Mouse (Mus musculus) layer of hippocampus, adult 11-12 months (tissue): ENCODE data around the gene Gm43552.
"Not testable (repeated sequence)": the region's sequence is repeated elsewhere in the genome, so short reads cannot be mapped to it uniquely, and the experiment has no call there.

Source experiments
- DNase-seq: peaks from one replicate; pipeline ENCODE4 v3.0.0; 2022; ENCODE audit warnings: low spot score

The Gm43552 gene

GRCm38 (mm10) chr5:65492716-65493531 is at the start of gene Gm43552:
Gene Gm43552 (minus strand): TSS chr5:65492833.
- peak; percentile 97 for DNase-seq

- DNase-seq = no peak
These were observed 49.3 kb upstream of the Gm43552 start for GRCm38 (mm10) chr5:65541889-65542288.

GRCm38 (mm10) chr5:65539786-65540185 is 47.2 kb upstream of the Gm43552 start:
- no peak for DNase-seq

GRCm38 (mm10) chr5:65538829-65539228 is 46.2 kb upstream of the Gm43552 start:
- DNase-seq = no peak

GRCm38 (mm10) chr5:65538121-65538520 is 45.5 kb upstream of the Gm43552 start:
- no peak for DNase-seq

GRCm38 (mm10) chr5:65537420-65538071 is 44.9 kb upstream of the Gm43552 start:
- peak; percentile 17 for DNase-seq

- peak; percentile 94 for DNase-seq
These were observed 44.3 kb upstream of the Gm43552 start, which contains the start of the genes Smim14 and Ube2k for GRCm38 (mm10) chr5:65536751-65537419. Gene Smim14 (minus strand): TSS chr5:65537184. Gene Ube2k (plus strand): TSS chr5:65537233.

- DNase-seq = not testable (repeated sequence)
These were observed 43.4 kb upstream of the Gm43552 start for GRCm38 (mm10) chr5:65536068-65536465.

- DNase-seq = peak; percentile 37
These were observed 42.9 kb upstream of the Gm43552 start for GRCm38 (mm10) chr5:65535457-65536067.

GRCm38 (mm10) chr5:65534496-65534895 is 41.9 kb upstream of the Gm43552 start:
- no peak for DNase-seq

GRCm38 (mm10) chr5:65531283-65531682 is 38.6 kb upstream of the Gm43552 start:
- no peak for DNase-seq

GRCm38 (mm10) chr5:65525674-65526443 is 33.2 kb upstream of the Gm43552 start:
- no peak for DNase-seq

GRCm38 (mm10) chr5:65524831-65525230 is 32.2 kb upstream of the Gm43552 start:
- DNase-seq = no peak

GRCm38 (mm10) chr5:65521803-65522202 is 29.2 kb upstream of the Gm43552 start:
- no peak for DNase-seq

- DNase-seq = no peak
These were observed 22.1 kb upstream of the Gm43552 start for GRCm38 (mm10) chr5:65514635-65515278.

GRCm38 (mm10) chr5:65513506-65513905 is 20.9 kb upstream of the Gm43552 start:
- DNase-seq = no peak

- no peak for DNase-seq
These were observed 15.8 kb upstream of the Gm43552 start for GRCm38 (mm10) chr5:65508395-65508794.

GRCm38 (mm10) chr5:65505786-65506185 is 13.2 kb upstream of the Gm43552 start:
- no peak for DNase-seq

- no peak for DNase-seq
These were observed 8.8 kb upstream of the Gm43552 start for GRCm38 (mm10) chr5:65501407-65501806.

GRCm38 (mm10) chr5:65500231-65500630 is 7.6 kb upstream of the Gm43552 start:
- no peak for DNase-seq
